Mouse (Mus musculus): ENCODE data around the gene Wdr48. TPM values are rescaled to one million over a fixed set of nuclear protein-coding genes. Genes with fewer than 3 reads are reported as not detected.

Gene Wdr48
- polyA plus RNA-seq (2014; fragmentation: Nextera tagmentation; extraction: Ambion mirVana): 64.0 and 71.8 TPM in 2 replicates

- peak within 1 kb of the TSS; percentile 70 for H3K27ac ChIP-seq (ENCODE audit: low read depth, low read length)
- DNase-seq (ENCODE audit: low spot score) (peak; percentile 99), ATAC-seq (ENCODE audit: low FRiP score) (peak; percentile 99)
- H3K27me3 ChIP-seq (ENCODE audit: control insufficient read depth, insufficient read depth, low read length): peaks cover 3% of the 10 kb centered on the region; the same call in 1 of the 2 replicates
- H3K4me1 ChIP-seq (replicated peaks; ENCODE audit: control insufficient read depth, insufficient read depth, low read length): peaks cover 4% of the 10 kb centered on the region; the same call in 1 of the 2 replicates
- WGBS: 5% methylated on average over 32 of the region's 34 CpGs
- peak within 1 kb of the TSS; percentile 55 for H3K4me2 ChIP-seq (replicated peaks; ENCODE audit: low read depth, low read length)
- H3K9me3 ChIP-seq (ENCODE audit: control insufficient read depth, low read length): no peaks in the 10 kb centered on the region
- H3K4me3 ChIP-seq (ENCODE audit: low read depth, low read length): peak within 1 kb of the TSS; percentile 91
- H3K36me3 ChIP-seq (ENCODE audit: control insufficient read depth, insufficient read depth, low read length): no peaks in the 10 kb centered on the region
- H3K9ac ChIP-seq (ENCODE audit: low read depth, low read length): peak within 1 kb of the TSS; percentile 82
These were observed at the start of gene Wdr48 for GRCm38 (mm10) chr9:119894339-119895009. Gene Wdr48 (plus strand): TSS chr9:119894878.

DNA sequence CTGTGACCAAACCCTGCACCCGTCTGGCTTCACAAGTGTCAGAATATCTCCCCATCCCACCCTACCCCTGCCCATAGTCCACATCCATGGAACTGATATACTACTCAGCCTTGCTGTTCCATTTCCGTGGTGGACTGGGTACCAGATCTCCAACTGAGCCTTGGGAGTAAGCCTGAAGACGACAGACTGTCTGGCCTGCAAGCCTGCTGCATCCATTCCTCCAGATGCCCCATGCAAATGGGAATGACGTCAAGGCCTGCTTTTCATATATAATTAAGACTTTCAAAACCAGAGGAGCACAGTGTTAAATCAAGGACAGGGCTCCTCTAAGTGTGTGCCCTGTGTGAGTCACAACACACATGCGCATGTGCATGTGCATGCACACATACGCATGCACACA is 47.5 kb upstream of the Wdr48 start:
- DNase-seq (ENCODE audit: low spot score): no peak
- Histone ChIP-seq H3K4me2 (replicated peaks; ENCODE audit: low read depth, low read length) (no peak overlapping the region), H3K4me3 (ENCODE audit: low read depth, low read length) (no peak overlapping the region), H3K27me3 (ENCODE audit: control insufficient read depth, insufficient read depth, low read length) (no peaks in the 10 kb centered on the region), H3K27ac (ENCODE audit: low read depth, low read length) (no peak overlapping the region), H3K9me3 (ENCODE audit: control insufficient read depth, low read length) (no peaks in the 10 kb centered on the region), H3K4me1 (replicated peaks; ENCODE audit: control insufficient read depth, insufficient read depth, low read length) (no peaks in the 10 kb centered on the region; the same call in 1 of the 2 replicates), H3K36me3 (ENCODE audit: control insufficient read depth, insufficient read depth, low read length) (no peaks in the 10 kb centered on the region), H3K9ac (ENCODE audit: low read depth, low read length) (no peak overlapping the region)
- ATAC-seq (ENCODE audit: low FRiP score): no peak
- WGBS: 75% methylated on average over 6 of the region's 6 CpGs

DNA sequence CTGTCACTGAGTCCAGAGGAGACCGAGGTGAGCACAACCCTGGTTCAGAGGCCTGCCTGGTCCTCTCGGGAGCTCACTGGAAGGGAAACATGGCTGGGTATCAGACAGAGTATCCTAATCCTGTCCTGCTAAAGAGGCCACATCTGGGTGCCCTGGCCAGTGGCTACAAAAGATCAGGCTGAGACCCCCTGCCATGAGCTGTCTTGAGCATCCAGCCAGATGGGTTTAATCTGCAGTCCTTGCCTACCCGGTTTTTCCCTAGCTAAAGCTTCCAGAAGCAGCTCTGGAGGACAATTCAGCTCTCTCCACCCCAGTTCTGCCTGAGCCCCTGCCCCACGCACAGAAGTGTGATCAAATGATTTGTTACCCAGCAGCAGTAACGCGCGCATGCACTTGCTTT is 46.0 kb upstream of the Wdr48 start:
- WGBS: 41% methylated on average over 7 of the region's 7 CpGs
- no peak overlapping the region for H3K27ac ChIP-seq (ENCODE audit: low read depth, low read length)

DNA sequence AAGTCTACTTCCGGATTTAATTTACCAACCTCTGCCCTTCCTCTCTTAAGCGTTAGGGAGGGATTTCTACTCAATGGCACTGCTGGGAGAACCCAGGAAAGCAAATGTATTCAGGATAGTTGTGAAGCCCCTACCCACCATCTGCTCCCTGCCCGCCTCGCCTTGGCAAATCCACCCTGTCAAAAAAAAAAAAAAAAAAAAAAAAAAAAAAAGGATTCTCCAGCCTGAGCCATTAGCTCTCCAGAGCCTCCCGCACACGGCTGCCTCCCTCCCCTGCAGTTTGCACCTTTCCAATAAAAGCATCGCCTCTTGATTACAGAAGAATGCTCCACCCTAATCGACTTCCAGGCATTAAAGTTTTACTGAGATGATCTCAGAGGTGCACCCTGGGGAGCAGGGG is 45.5 kb upstream of the Wdr48 start:
- 27% methylated on average over 8 of the region's 8 CpGs for WGBS
- H3K9me3 ChIP-seq (ENCODE audit: control insufficient read depth, low read length): no peaks in the 10 kb centered on the region
- H3K4me1 ChIP-seq (replicated peaks; ENCODE audit: control insufficient read depth, insufficient read depth, low read length): no peaks in the 10 kb centered on the region; the same call in 1 of the 2 replicates
- no peak for ATAC-seq (ENCODE audit: low FRiP score)
- no peak overlapping the region for H3K9ac ChIP-seq (ENCODE audit: low read depth, low read length)
- no peak overlapping the region for H3K4me3 ChIP-seq (ENCODE audit: low read depth, low read length)
- H3K36me3 ChIP-seq (ENCODE audit: control insufficient read depth, insufficient read depth, low read length): no peaks in the 10 kb centered on the region
- H3K27me3 ChIP-seq (ENCODE audit: control insufficient read depth, insufficient read depth, low read length): no peaks in the 10 kb centered on the region
- H3K4me2 ChIP-seq (replicated peaks; ENCODE audit: low read depth, low read length): no peak overlapping the region
- H3K27ac ChIP-seq (ENCODE audit: low read depth, low read length): no peak overlapping the region
- no peak for DNase-seq (ENCODE audit: low spot score)

More for the DNA sequence above, 46.0 kb upstream of the Wdr48 start:
- no peaks in the 10 kb centered on the region; the same call in 1 of the 2 replicates for H3K4me1 ChIP-seq (replicated peaks; ENCODE audit: control insufficient read depth, insufficient read depth, low read length)
- no peaks in the 10 kb centered on the region for H3K27me3 ChIP-seq (ENCODE audit: control insufficient read depth, insufficient read depth, low read length)
- DNase-seq (ENCODE audit: low spot score): no peak
- H3K36me3 ChIP-seq (ENCODE audit: control insufficient read depth, insufficient read depth, low read length): no peaks in the 10 kb centered on the region
- H3K4me3 ChIP-seq (ENCODE audit: low read depth, low read length): no peak overlapping the region
- no peak overlapping the region for H3K9ac ChIP-seq (ENCODE audit: low read depth, low read length)
- ATAC-seq (ENCODE audit: low FRiP score): no peak
- H3K4me2 ChIP-seq (replicated peaks; ENCODE audit: low read depth, low read length): no peak overlapping the region
- H3K9me3 ChIP-seq (ENCODE audit: control insufficient read depth, low read length): no peaks in the 10 kb centered on the region

DNA sequence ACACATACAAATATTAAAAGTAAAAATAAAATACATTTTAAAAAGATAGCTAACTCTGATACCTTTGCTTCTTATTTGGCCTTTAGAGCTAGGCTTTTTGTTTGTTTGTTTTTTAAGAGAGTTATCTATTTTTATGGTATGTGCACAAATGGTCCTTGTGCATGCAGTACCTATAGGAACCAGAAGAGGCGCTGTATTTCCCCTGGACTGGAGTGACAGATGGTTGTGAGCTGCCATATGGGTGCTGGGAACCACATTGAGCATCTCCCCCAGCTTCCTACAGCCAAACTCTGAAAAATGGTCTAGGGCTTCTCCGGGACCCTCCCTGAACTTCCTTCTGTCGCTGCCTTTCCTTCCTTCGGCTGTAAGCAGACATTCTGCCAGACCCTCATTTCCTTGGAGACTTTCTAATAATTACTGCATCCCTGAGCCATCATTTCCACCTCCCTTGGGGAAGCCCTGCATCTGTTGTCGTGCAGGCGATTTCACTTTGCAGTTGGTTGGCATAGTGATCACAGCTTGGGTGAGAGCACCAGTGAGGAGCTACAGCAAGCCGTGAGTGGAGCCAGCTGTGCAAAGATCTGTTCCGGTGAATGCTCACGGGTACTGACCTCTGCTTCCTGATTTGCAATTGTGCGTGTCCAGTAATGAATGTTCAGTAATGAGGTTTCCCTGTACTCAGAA is 42.2 kb upstream of the Wdr48 start:
- Histone ChIP-seq H3K4me1 (replicated peaks; ENCODE audit: control insufficient read depth, insufficient read depth, low read length) (no peaks in the 10 kb centered on the region), H3K4me3 (ENCODE audit: low read depth, low read length) (no peak overlapping the region), H3K9ac (ENCODE audit: low read depth, low read length) (no peak overlapping the region), H3K27ac (ENCODE audit: low read depth, low read length) (no peak overlapping the region), H3K36me3 (ENCODE audit: control insufficient read depth, insufficient read depth, low read length) (no peaks in the 10 kb centered on the region), H3K27me3 (ENCODE audit: control insufficient read depth, insufficient read depth, low read length) (no peaks in the 10 kb centered on the region), H3K4me2 (replicated peaks; ENCODE audit: low read depth, low read length) (no peak overlapping the region), H3K9me3 (ENCODE audit: control insufficient read depth, low read length) (no peaks in the 10 kb centered on the region)
- 69% methylated on average over 10 of the region's 10 CpGs for WGBS
- DNase-seq (ENCODE audit: low spot score): peak; percentile 33
- 0 out of 2 replicates have a peak, but pooled peaks have one; percentile 47 for ATAC-seq (ENCODE audit: low FRiP score)

GRCm38 (mm10) chr9:119853071-119853846 is 41.4 kb upstream of the Wdr48 start:
- H3K36me3 ChIP-seq (ENCODE audit: control insufficient read depth, insufficient read depth, low read length): no peaks in the 10 kb centered on the region
- WGBS: 75% methylated on average over 2 of the region's 2 CpGs
- no peaks in the 10 kb centered on the region for H3K9me3 ChIP-seq (ENCODE audit: control insufficient read depth, low read length)
- DNase-seq (ENCODE audit: low spot score) (no peak), ATAC-seq (ENCODE audit: low FRiP score) (no peak; the same call in 1 of the 2 replicates)
- no peak overlapping the region for H3K27ac ChIP-seq (ENCODE audit: low read depth, low read length)
- H3K4me2 ChIP-seq (replicated peaks; ENCODE audit: low read depth, low read length): no peak overlapping the region
- no peaks in the 10 kb centered on the region for H3K4me1 ChIP-seq (replicated peaks; ENCODE audit: control insufficient read depth, insufficient read depth, low read length)
- no peaks in the 10 kb centered on the region for H3K27me3 ChIP-seq (ENCODE audit: control insufficient read depth, insufficient read depth, low read length)
- no peak overlapping the region for H3K4me3 ChIP-seq (ENCODE audit: low read depth, low read length)
- H3K9ac ChIP-seq (ENCODE audit: low read depth, low read length): no peak overlapping the region

DNA sequence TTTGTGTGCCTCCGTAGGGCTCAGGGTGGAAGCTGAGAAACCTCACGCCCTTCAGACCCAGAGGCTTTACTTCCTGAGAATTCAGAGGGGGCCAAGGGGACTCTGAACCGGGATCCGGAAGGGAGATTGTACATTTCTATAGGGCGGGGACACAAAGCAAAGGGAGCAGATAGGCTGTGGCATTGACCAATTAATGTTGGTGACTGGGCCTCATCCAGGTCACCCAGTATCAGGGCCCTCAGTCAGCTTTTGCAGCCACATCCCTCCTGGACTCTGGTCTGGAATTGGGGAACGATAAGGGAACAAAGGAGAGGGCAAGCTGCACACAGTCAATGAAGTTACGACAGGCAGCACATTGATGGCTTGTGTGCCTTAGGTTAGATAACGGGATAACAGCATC is 40.5 kb upstream of the Wdr48 start:
- 69% methylated on average over 8 of the region's 8 CpGs for WGBS
- H3K4me2 ChIP-seq (replicated peaks; ENCODE audit: low read depth, low read length): no peak overlapping the region
- H3K4me3 ChIP-seq (ENCODE audit: low read depth, low read length): no peak overlapping the region
- H3K27ac ChIP-seq (ENCODE audit: low read depth, low read length): no peak overlapping the region
- H3K9me3 ChIP-seq (ENCODE audit: control insufficient read depth, low read length): no peaks in the 10 kb centered on the region
- ATAC-seq (ENCODE audit: low FRiP score) (no peak), DNase-seq (ENCODE audit: low spot score) (no peak)
- H3K9ac ChIP-seq (ENCODE audit: low read depth, low read length): no peak overlapping the region
- H3K36me3 ChIP-seq (ENCODE audit: control insufficient read depth, insufficient read depth, low read length): no peaks in the 10 kb centered on the region
- H3K27me3 ChIP-seq (ENCODE audit: control insufficient read depth, insufficient read depth, low read length): no peaks in the 10 kb centered on the region
- H3K4me1 ChIP-seq (replicated peaks; ENCODE audit: control insufficient read depth, insufficient read depth, low read length): no peaks in the 10 kb centered on the region

DNA sequence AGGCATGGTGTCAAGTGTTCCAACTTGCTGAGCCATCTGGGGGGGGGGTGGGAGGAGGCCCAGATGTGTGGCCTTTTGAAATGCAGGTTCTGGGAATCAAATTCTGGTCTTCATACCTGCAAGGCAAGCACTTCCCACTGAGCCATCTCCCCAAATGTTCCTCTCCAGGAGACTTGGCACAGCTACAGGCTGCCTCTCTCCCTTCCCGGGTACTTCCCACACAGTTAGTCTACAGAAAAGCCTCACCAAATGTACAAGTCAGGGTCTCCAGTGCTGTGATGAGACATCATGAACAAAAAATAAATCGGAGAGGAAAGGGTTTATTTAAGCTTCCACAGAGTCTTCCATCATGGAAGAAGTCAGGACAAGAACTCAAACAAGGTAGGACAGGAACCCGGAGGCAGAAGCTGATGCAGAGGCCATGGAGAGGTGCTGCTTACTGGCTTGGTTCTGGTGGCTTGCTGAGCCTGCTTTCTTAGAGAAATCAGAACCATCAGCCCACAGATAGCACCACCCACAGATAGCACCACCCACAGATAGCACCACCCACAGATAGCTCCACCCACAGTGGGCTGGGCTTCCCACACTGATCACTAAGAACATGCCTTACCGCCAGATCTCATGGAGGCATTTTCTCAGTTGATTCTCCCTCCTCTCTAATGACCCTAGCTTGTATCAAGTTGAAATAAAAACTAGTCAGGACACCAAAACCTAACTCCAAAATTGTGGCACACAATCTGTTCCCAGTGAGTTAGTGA is 7.4 kb upstream of the Wdr48 start:
- Histone ChIP-seq H3K27me3 (ENCODE audit: control insufficient read depth, insufficient read depth, low read length) (peaks cover 3% of the 10 kb centered on the region; the same call in 1 of the 2 replicates), H3K4me1 (replicated peaks; ENCODE audit: control insufficient read depth, insufficient read depth, low read length) (no peaks in the 10 kb centered on the region), H3K4me3 (ENCODE audit: low read depth, low read length) (no peak overlapping the region), H3K27ac (ENCODE audit: low read depth, low read length) (no peak overlapping the region), H3K9ac (ENCODE audit: low read depth, low read length) (no peak overlapping the region), H3K4me2 (replicated peaks; ENCODE audit: low read depth, low read length) (no peak overlapping the region), H3K9me3 (ENCODE audit: control insufficient read depth, low read length) (no peaks in the 10 kb centered on the region), H3K36me3 (ENCODE audit: control insufficient read depth, insufficient read depth, low read length) (no peaks in the 10 kb centered on the region)
- DNase-seq (ENCODE audit: low spot score): no peak
- ATAC-seq (ENCODE audit: low FRiP score): no peak
- 79% methylated on average over 4 of the region's 4 CpGs for WGBS

Data from hindbrain, embryonic 11.5 days (tissue).